Mouse (Mus musculus) bone marrow macrophage, adult 2 months (primary cell): ENCODE results near the gene 0610010K14Rik.

Source experiments
- CTCF ChIP-seq: IDR thresholded peaks from 2 replicates; pipeline ENCODE4 v1.5.1; 2012; ENCODE audit warnings: low read depth, mild to moderate bottlenecking, low read length, moderate library complexity
- POLR2A ChIP-seq: IDR thresholded peaks from 2 replicates; pipeline ENCODE4 v1.6.1; 2012; ENCODE audit warnings: mild to moderate bottlenecking, low read depth, low read length, borderline replicate concordance

GRCm38 (mm10) chr11:70221603-70222500 is 15.9 kb downstream of the 0610010K14Rik start:
- no peak for TF ChIP-seq CTCF
- no peak for TF ChIP-seq POLR2A
